Mouse (Mus musculus) midbrain, embryonic 11.5 days (tissue): ENCODE data around the gene Grn. TPM values are rescaled to one million over a fixed set of nuclear protein-coding genes. Genes with fewer than 3 reads are reported as not detected.

Experiments used
- ATAC-seq: fragments of 200-750 bp; cut with Nextera tagmentation; 2 replicates; pipeline ENCODE4 v1.8.0; 2017; ENCODE audit warnings: moderate TSS enrichment, moderate library complexity; ENCODE audit not compliant: low FRiP score
- DNase-seq: peaks from one replicate; pipeline ENCODE4 v3.0.0; 2015; ENCODE audit warnings: low spot score; ENCODE audit errors: missing footprints
- H3K27ac ChIP-seq: fragments of 300-500 bp; sonication (generic); 2 replicates; pipeline ENCODE4 v1.5.1; 2014; ENCODE audit warnings: low read depth, low read length
- H3K27me3 ChIP-seq: fragments of 300-500 bp; sonication (generic); 2 replicates; pipeline ENCODE4 v1.6.1; 2014; ENCODE audit warnings: mild to moderate bottlenecking, low read length, moderate library complexity, mixed read lengths; ENCODE audit not compliant: control insufficient read depth, insufficient read depth
- H3K36me3 ChIP-seq: fragments of 300-500 bp; sonication (generic); 2 replicates; pipeline ENCODE4 v1.6.1; 2014; ENCODE audit warnings: mild to moderate bottlenecking, low read length, moderate library complexity, mixed read lengths; ENCODE audit not compliant: control insufficient read depth, insufficient read depth
- H3K4me1 ChIP-seq: fragments of 300-500 bp; sonication (generic); 2 replicates; pipeline ENCODE4 v1.6.1; 2014; ENCODE audit warnings: low read length; ENCODE audit not compliant: control insufficient read depth, insufficient read depth
- H3K4me2 ChIP-seq: fragments of 300-500 bp; sonication (generic); 2 replicates; pipeline ENCODE4 v1.6.1; 2014; ENCODE audit warnings: mild to moderate bottlenecking, moderate library complexity
- H3K4me3 ChIP-seq: fragments of 300-500 bp; sonication (generic); 2 replicates; pipeline ENCODE4 v1.5.1; 2014; ENCODE audit warnings: low read depth, low read length
- H3K9ac ChIP-seq: fragments of 300-500 bp; sonication (generic); 2 replicates; pipeline ENCODE4 v1.6.1; 2014; ENCODE audit warnings: low read length
- H3K9me3 ChIP-seq: fragments of 300-500 bp; sonication (generic); 2 replicates; pipeline ENCODE4 v1.6.1; 2016; ENCODE audit warnings: low read length; ENCODE audit not compliant: control insufficient read depth
- WGBS: fragments of 180-500 bp; shearing (Covaris S2); extraction: QIAGEN DNeasy Blood & Tissue Kit; methylation state at CpG from one replicate; pipeline ENCODE4 v1.1.7; 2014; 5-methylcytosine and 5-hydroxymethylcytosine counted together
- polyA plus RNA-seq: library from polyadenylated mRNA; unstranded; fragments of >200 nt; fragmentation: Nextera tagmentation; extraction: Ambion mirVana; gene quantifications from 2 replicates; pipeline ENCODE4 v1.2.1, GENCODE M21; 2014

The Grn gene
- polyA plus RNA-seq, 1 experiment from 2014 or later: 39.3 TPM

GRCm38 (mm10) chr11:102392441-102393237 is 37.5 kb upstream of the Grn start:
- H3K9me3 ChIP-seq: no peaks in the 10 kb centered on the region
- DNase-seq (no peak), ATAC-seq (peak; percentile 57)
- peaks cover 28% of the 10 kb centered on the region for H3K4me1 ChIP-seq
- no peaks in the 10 kb centered on the region for H3K27me3 ChIP-seq
- no peaks in the 10 kb centered on the region for H3K36me3 ChIP-seq
- WGBS: 19% methylated on average over 15 of the region's 15 CpGs
- peak overlapping the region; percentile 78 for H3K27ac ChIP-seq
- H3K4me3 ChIP-seq: peak overlapping the region; percentile 59
- peak overlapping the region; percentile 69 for H3K9ac ChIP-seq
- peak overlapping the region; percentile 74 for H3K4me2 ChIP-seq

- H3K4me3 ChIP-seq: peak within 1 kb of the TSS; percentile 59
- WGBS: 2% methylated on average over 17 of the region's 34 CpGs
- peaks cover 28% of the 10 kb centered on the region for H3K4me1 ChIP-seq
- H3K27me3 ChIP-seq: no peaks in the 10 kb centered on the region; the same call in 1 of the 2 replicates
- H3K27ac ChIP-seq: peak within 1 kb of the TSS; percentile 78
- H3K4me2 ChIP-seq: peak within 1 kb of the TSS; percentile 74
- no peaks in the 10 kb centered on the region for H3K9me3 ChIP-seq
- no peaks in the 10 kb centered on the region for H3K36me3 ChIP-seq
- ATAC-seq (peak; percentile 90), DNase-seq (peak; percentile 100)
- peak within 1 kb of the TSS; percentile 69 for H3K9ac ChIP-seq
These were observed 36.9 kb upstream of the Grn start, which contains the start of gene Rundc3a for GRCm38 (mm10) chr11:102393238-102393634. Gene Rundc3a (plus strand): TSS chr11:102393403.

DNA sequence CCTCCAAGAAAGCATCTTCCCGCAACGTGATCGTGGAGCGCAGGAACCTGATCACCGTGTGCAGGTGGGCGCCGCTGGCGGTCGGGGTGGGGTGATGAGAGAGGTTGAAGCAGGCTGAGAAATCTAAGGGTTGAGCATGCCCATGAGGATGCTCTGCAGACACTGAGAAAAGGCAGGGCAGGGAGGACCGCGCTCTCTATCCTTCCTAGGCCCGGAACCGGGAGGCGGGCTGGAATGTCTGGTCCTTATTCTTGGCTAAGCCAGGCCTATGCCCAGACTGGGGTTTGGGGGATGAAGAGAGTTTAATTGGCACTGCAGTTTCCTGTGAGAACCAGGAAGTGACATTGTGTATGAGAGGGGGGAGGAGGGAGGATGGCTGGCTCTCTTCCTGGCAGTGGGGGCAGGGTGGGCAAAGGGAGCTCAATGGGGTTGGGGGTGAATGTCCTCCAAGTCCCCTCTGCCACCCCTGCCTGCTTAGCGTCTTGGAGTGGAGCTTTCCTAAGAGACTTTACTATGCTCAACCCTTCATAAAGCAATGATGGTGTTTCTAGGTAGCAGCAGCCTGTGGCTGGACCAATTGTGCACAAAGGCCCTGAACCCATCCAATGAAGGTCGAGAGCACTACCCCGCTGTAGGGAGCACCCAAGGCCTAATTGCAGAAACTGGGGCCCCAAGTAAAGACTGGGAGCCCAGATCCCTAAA is 36.2 kb upstream of the Grn start:
- 10% methylated on average over 17 of the region's 17 CpGs for WGBS
- Histone ChIP-seq H3K27ac (peak overlapping the region; percentile 78), H3K4me2 (peak overlapping the region; percentile 74), H3K4me3 (peak overlapping the region; percentile 59), H3K4me1 (peaks cover 28% of the 10 kb centered on the region), H3K9ac (peak overlapping the region; percentile 69), H3K36me3 (no peaks in the 10 kb centered on the region), H3K27me3 (peaks cover 6% of the 10 kb centered on the region), H3K9me3 (no peaks in the 10 kb centered on the region)
- DNase-seq: peak; percentile 91
- ATAC-seq: peak; percentile 12

DNA sequence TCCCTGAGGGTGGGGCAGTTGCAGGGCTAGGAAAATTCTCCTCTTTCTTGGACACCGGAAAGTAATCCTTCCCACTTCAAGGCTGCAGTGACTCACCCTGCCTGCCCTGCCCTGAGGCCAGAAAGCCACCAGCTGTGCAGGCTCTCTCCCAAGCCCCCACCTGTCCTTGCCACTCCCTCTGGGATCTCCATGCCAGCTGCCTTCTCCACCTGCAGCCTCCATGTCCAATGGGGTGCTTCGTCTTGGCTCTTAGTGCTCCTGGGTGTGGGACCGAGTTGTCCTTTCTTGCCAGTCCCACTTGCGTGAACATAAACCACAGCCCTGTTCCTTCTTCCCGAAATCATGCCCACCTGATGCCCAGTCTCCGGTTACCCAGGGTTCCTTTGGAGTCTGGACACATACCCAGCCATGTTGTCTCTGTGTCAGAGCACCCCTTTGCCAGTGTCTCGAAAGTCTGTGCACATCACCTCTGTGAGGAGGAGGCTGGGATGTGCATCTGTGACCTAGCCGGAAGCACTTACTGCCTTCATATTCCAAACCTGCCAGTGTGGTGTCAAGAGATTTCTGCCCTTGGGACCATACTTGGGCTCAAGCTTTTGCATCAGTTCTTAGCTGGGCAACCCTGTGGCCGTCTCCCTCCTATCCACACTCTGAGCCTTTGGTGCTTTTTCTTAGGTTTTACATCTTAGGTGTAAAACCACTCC is 35.5 kb upstream of the Grn start:
- H3K27me3 ChIP-seq: peaks cover 13% of the 10 kb centered on the region
- no peaks in the 10 kb centered on the region for H3K9me3 ChIP-seq
- peak overlapping the region; percentile 69 for H3K9ac ChIP-seq
- ATAC-seq: no peak
- no peak for DNase-seq
- H3K36me3 ChIP-seq: no peaks in the 10 kb centered on the region
- H3K4me2 ChIP-seq: peak overlapping the region; percentile 74
- H3K4me1 ChIP-seq: peaks cover 30% of the 10 kb centered on the region
- peak overlapping the region; percentile 40 for H3K27ac ChIP-seq
- 87% methylated on average over 9 of the region's 9 CpGs for WGBS
- H3K4me3 ChIP-seq: peak overlapping the region; percentile 59

GRCm38 (mm10) chr11:102395250-102395649 is 34.9 kb upstream of the Grn start:
- peak overlapping the region; percentile 49 for H3K27ac ChIP-seq
- WGBS: 0% methylated on average over 5 of the region's 5 CpGs
- no peaks in the 10 kb centered on the region for H3K9me3 ChIP-seq

DNA sequence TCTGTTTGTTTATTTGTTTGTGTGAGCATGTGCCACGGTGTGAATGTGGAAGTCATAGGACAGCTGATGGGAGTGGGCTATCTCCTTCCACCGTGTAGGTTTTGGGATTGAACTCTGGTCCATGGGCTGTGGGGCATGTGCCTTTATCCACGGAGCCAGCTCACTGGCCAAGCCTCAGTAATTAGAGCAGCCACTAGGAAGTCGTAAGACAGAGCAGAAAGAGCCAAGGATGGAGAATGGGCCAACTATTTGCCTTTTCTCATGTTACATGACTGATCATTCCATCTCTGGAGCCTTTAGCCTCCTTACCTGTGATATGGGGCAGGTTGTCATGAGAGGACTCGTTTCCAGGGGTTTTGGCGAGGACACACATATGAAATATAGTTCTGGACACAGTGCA is 33.9 kb upstream of the Grn start:
- no peaks in the 10 kb centered on the region for H3K36me3 ChIP-seq
- no peak for ATAC-seq
- peaks cover 37% of the 10 kb centered on the region for H3K4me1 ChIP-seq
- no peak overlapping the region for H3K4me3 ChIP-seq
- peak overlapping the region; percentile 74 for H3K4me2 ChIP-seq
- H3K9ac ChIP-seq: no peak overlapping the region
- 63% methylated on average over 6 of the region's 6 CpGs for WGBS
- peaks cover 23% of the 10 kb centered on the region for H3K27me3 ChIP-seq
- no peaks in the 10 kb centered on the region for H3K9me3 ChIP-seq
- no peak for DNase-seq
- H3K27ac ChIP-seq: no peak overlapping the region

More at GRCm38 (mm10) chr11:102395250-102395649, 34.9 kb upstream of the Grn start:
- ATAC-seq (peak; percentile 36; the same call in 1 of the 2 replicates), DNase-seq (no peak)
- H3K4me2 ChIP-seq: peak overlapping the region; percentile 74
- H3K9ac ChIP-seq: 0 out of 2 replicates have a peak overlapping the region, but pooled peaks have one; percentile 10
- H3K4me1 ChIP-seq: peaks cover 37% of the 10 kb centered on the region
- peak overlapping the region; percentile 59; the same call in 1 of the 2 replicates for H3K4me3 ChIP-seq
- H3K27me3 ChIP-seq: peaks cover 19% of the 10 kb centered on the region
- no peaks in the 10 kb centered on the region for H3K36me3 ChIP-seq

DNA sequence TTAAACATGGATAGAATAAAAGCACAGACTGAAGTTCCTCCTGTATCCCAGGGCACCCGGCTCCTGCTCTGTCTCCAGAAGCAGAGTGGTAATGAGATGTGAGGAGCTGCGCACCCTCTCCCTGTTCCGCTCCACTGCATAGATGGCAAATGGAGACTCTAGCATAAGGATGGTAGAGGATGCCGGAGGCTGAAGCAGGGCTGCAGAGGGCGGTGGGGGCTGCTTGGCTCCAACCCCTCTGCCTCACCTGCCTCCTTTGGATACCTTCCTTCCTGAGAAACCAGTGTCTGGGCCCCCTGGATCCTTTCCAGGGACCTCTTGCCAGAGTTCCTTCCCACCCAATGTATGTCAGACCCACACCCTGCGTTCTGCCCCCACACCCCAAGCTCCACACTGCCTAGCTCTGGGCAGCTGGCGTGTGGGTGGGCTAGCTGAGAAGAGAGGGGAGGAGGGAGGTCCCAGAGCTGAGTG is 33.4 kb upstream of the Grn start:
- H3K27me3 ChIP-seq: peaks cover 23% of the 10 kb centered on the region
- H3K36me3 ChIP-seq: no peaks in the 10 kb centered on the region
- peaks cover 37% of the 10 kb centered on the region for H3K4me1 ChIP-seq
- no peak overlapping the region for H3K4me3 ChIP-seq
- DNase-seq: no peak
- no peak overlapping the region for H3K27ac ChIP-seq
- ATAC-seq: no peak
- 79% methylated on average over 7 of the region's 7 CpGs for WGBS
- no peak overlapping the region for H3K9ac ChIP-seq
- no peaks in the 10 kb centered on the region for H3K9me3 ChIP-seq
- 0 out of 2 replicates have a peak overlapping the region, but pooled peaks have one; percentile 6 for H3K4me2 ChIP-seq

DNA sequence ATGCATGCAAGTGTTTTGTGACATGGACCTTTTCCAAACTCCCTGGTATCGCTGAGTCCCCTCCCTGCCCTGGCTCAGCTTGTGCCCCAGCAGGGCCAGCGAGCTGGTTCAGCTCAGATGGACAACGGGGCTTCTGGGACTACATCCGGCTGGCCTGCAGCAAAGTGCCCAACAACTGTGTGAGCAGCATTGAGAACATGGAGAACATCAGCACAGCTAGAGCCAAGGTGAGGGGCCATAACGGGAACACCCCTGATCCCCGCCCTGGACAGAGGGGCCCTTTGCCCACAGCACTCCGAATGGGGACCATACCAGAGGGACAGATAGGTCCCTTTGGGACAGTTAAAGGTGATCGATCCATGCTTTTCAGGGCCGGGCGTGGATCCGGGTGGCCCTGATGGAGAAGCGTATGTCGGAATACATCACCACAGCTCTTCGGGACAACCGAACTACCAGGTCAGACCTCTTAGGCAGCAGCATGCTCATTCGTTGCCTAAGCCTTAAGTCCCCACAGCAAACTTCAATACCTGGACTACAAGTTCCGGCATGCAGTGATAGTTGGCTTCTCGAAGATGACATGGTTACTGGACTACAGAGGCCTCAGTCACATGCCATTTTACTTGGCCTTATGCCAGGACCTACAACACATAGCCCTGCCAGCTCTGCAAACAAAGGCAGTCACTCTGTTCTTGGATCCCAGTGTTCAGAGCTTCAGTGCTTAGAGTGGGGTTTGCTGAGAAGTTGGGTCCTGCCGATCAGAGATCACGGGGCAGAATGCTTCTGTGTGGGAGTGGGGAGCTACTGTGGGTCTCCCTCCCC is 31.9 kb upstream of the Grn start:
- Histone ChIP-seq H3K9me3 (no peaks in the 10 kb centered on the region), H3K36me3 (peaks cover 3% of the 10 kb centered on the region; the same call in 1 of the 2 replicates), H3K27ac (no peak overlapping the region), H3K27me3 (peaks cover 23% of the 10 kb centered on the region), H3K4me3 (no peak overlapping the region), H3K9ac (no peak overlapping the region), H3K4me1 (peaks cover 34% of the 10 kb centered on the region), H3K4me2 (no peak overlapping the region)
- ATAC-seq: no peak
- peak; percentile 79 for DNase-seq
- WGBS: 84% methylated on average over 20 of the region's 20 CpGs
